Mouse (Mus musculus) left cerebral cortex, postnatal 36 days (tissue): ENCODE measurements around the gene Ap5m1. TPM values are rescaled to one million over a fixed set of nuclear protein-coding genes. Genes with fewer than 3 reads are reported as not detected.

Experiments used
- DNase-seq, 2 experiments: peaks; one replicate each; pipeline ENCODE4 v3.0.0; 2021 to 2022; ENCODE audit warnings: low spot score in 2 of 2, mixed read lengths in 1 of 2
- intact Hi-C: fragments of 180-260 bp; cut with DNase I; formaldehyde crosslinking; loops from one replicate; pipeline ENCODE4 v1.15.1; 2025
- total RNA-seq, 2 experiments: library from RNA; stranded (reverse); gene quantifications; 2 replicates each; pipeline ENCODE4 v1.2.3; 2021

Ap5m1 gene
- total RNA-seq, 2 experiments from 2014 or later = 19.9 to 24.6 TPM

DNA sequence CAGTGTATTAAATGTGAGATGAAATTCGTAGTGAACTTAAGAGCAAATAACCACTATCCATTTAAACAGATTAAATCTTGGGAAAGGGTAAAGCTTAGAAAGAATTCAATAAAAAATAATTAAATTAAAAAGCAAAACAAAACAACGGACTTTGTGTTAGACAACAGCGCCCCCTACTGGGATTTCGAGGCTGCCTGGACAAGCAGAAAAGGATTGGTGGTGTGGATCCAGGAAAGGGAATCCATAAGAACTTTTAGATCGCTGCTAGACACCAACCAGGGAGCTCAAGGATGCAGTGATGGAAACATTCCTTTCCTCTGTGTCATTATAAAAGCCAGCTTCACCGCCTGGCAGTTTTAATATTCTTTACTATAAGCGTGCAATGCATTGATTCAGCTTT, 52.5 kb downstream of the Ap5m1 start:
- intact Hi-C loops = loop anchor here (5.0 kb wide), 1 partner anchor 751 kb away; no protein-coding TSS in a partner anchor
- peak; percentile 48 to 54 for DNase-seq

DNA sequence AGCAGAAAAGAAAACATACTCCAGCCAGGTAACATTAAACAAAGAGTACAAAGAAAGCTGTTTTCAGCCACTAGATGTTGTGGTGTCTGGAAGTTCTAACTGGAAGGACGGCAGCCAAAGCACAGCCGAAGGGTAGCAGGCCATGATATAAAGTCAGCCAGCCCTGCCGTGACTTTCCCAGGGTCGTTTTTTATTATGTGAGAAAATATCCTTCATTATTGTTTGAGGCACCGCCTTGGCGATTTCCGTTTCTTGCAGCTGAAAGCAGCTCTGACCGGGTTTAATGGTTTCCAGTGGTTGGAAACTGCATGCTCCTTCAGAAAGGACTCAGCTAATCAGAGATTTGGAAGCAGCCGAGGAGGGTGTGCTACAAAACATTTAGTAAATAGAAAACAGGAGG, 55.8 kb downstream of the Ap5m1 start:
- no peak for DNase-seq
- intact Hi-C loops = no loop called here

DNA sequence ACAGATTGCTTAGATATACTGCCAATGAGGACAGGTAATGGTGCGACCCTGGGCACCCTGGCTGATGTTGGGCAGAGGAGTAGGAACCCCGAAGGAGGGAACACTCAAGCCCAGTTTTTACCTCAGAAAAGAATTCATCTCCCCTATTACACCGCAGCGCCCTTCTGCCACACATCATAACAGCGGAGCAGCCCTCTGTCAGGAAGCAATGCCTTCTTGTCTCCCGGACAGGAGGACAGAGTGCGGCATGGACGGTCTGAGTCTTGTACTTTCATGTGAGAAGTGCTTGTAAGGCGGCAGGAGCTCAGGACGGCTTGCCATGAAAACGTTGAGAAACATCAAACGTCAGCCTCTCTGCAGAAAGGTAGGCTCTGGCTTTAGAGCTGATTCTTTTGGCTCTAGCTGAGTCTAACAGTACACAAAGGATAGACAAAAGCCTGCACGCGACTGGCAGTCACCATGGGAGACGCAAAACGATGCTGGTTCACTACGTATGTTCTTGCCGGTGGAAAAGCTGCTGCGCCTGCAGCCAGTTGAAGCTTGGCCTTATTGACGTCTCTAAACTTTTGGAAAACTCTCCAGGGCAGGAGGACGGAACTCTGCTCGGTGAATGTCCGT, 61.4 kb downstream of the Ap5m1 start:
- intact Hi-C loops = no loop called here
- peak in 1 of 2 experiments; percentile 4 for DNase-seq

DNA sequence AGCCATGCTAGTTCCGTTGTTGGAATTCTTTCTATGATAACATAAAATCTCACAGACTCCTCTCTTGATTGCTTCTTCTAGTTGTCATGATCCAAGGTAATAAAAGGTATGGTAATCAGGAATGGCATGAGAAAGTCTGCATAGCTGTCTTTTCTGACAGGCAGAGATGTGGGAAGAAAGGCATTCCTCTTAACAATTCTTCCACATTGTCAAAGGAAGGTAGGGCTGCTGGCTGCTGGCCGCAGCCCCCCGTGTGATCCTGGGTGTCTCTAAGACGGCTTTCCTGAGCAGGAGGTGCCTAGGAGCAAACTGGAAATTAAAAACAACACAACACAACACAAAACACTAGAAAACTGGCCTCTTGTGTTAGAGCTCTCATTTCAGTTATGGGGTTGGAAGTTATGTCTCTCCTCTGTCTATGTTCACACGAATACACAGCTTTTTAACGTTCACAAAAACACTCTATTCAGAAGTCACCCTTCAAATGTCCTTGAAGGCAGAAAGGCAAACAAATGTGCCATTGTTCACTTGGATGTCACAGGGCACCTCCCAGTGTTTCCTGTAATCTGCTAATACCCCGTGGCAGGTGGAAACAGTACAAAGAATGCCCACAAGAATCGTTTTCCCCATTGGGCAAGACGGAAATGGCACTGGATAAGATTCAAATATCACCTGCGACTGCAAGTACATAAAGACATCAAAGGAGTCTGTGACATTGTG, 62.8 kb downstream of the Ap5m1 start:
- intact Hi-C loops = no loop called here

DNA sequence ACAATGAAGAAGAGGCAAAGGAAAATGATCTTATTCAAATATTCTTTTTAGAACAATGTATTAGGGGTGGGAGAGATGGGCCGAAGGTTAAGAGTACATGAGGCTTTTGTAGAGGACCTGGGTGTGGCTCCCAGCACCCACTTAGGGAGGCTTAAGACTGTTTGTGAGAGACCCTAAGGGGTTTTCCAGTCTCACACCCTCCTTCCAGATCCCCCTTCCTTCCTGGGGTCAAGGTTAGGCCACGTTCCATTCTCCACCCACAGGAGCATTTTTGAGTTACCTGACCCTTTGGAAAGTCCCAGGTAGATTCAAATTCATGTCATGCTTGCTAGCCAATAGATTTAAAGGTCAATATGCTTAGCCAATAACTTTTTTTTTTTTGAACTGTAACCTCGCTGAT, 66.5 kb downstream of the Ap5m1 start:
- intact Hi-C loops = no loop called here
- no peak for DNase-seq

More for the DNA sequence above, 62.8 kb downstream of the Ap5m1 start:
- DNase-seq = no peak

DNA sequence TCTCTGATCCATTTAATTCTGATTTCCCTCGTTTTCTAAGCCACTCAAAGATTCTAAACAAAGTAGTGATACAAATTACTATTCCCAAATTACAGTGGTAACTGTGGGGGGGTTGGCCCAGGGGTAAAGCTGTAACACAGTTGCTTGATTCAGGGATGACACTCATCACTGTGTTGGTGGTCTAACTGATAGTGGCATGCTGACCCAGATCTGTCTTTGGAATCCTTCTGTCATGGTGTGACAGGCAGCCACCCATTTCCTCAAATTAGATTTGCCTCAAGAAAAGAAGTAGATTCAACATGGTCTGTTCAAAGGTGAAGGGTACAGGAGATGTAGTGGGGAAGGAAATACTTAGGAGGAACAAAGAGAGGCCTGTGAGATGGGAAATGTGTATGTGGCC, 72.3 kb downstream of the Ap5m1 start:
- DNase-seq = no peak
- intact Hi-C loops = no loop called here

DNA sequence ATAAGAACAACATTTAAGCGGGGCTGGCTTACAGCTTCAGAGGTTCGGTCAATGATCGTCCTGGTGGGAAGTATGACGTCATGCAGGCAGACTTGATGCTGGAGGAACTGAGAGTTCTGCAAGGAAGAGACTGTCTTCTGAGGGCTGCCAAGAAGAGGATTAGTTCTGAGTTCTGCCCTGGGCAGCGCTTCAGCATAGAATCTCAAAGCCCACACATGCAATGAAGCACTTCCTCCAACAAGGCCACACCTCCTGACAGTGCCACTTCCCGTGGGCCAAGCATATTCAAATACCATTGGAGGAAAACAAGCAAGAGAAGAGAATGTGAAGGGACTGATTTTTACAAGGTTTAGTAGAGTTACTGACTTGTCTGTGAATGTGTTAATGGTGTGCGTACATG, 74.9 kb downstream of the Ap5m1 start:
- no peak for DNase-seq
- intact Hi-C loops = no loop called here

Other genes with a start within 250 kb of the Ap5m1 start
- gene Exoc5, start 556 bp downstream of the Ap5m1 start, total RNA-seq = 10 to 100 TPM; 53.8 to 60.8 TPM
- 10 to 100 TPM; 31.5 to 39.0 TPM for gene Naa30, start 106.1 kb downstream of the Ap5m1 start, total RNA-seq
- not detected for gene ccdc198, start 179.4 kb downstream of the Ap5m1 start, total RNA-seq